Mouse (Mus musculus): ENCODE results near the gene Gm19684. TPM values are rescaled to one million over a fixed set of nuclear protein-coding genes. Genes with fewer than 3 reads are reported as not detected.
"Not testable (repeated sequence)": the region's sequence is repeated elsewhere in the genome, so short reads cannot be mapped to it uniquely, and the experiment has no call there.

The Gm19684 gene
- polyA plus RNA-seq, 1 experiment from 2014 or later: 0.29 TPM

- peak overlapping the region; percentile 42; the same call in 1 of the 2 replicates for H3K4me2 ChIP-seq (ENCODE audit: low read depth, low read length)
- WGBS: 56% methylated on average over 11 of the region's 13 CpGs
- H3K27ac ChIP-seq (ENCODE audit: low read length); H3K4me1 ChIP-seq (ENCODE audit: control insufficient read depth, insufficient read depth, low read length); H3K9ac ChIP-seq (ENCODE audit: low read depth, low read length); ATAC-seq; H3K27me3 ChIP-seq (replicated peaks; ENCODE audit: control insufficient read depth, insufficient read depth, low read length); H3K4me3 ChIP-seq (ENCODE audit: low read length); H3K9me3 ChIP-seq (ENCODE audit: control insufficient read depth, low read length); H3K36me3 ChIP-seq (ENCODE audit: control insufficient read depth, insufficient read depth, low read length): not testable (repeated sequence)
Measured at GRCm38 (mm10) chr17:36128525-36128924, 7.0 kb downstream of the Gm19684 start.

GRCm38 (mm10) chr17:36128968-36129817, 7.7 kb downstream of the Gm19684 start, which contains the start of gene Gm7030:
Gm7030 (minus strand) TSS chr17:36129425.
- H3K9me3 ChIP-seq (ENCODE audit: control insufficient read depth, low read length); H3K27me3 ChIP-seq (replicated peaks; ENCODE audit: control insufficient read depth, insufficient read depth, low read length); H3K36me3 ChIP-seq (ENCODE audit: control insufficient read depth, insufficient read depth, low read length); H3K4me1 ChIP-seq (ENCODE audit: control insufficient read depth, insufficient read depth, low read length): not testable (repeated sequence)
- peak within 1 kb of the TSS; percentile 54 for H3K27ac ChIP-seq (ENCODE audit: low read length)
- peak within 1 kb of the TSS; percentile 48; the same call in 1 of the 2 replicates for H3K9ac ChIP-seq (ENCODE audit: low read depth, low read length)
- WGBS: 24% methylated on average over 25 of the region's 28 CpGs
- ATAC-seq: peak; percentile 99
- peak within 1 kb of the TSS; percentile 35 for H3K4me3 ChIP-seq (ENCODE audit: low read length)
- peak within 1 kb of the TSS; percentile 42 for H3K4me2 ChIP-seq (ENCODE audit: low read depth, low read length)

- 77% methylated on average over 5 of the region's 5 CpGs for WGBS
- Histone ChIP-seq H3K4me3 (ENCODE audit: low read length) (no peak overlapping the region), H3K27me3 (replicated peaks; ENCODE audit: control insufficient read depth, insufficient read depth, low read length) (no peaks in the 10 kb centered on the region), H3K4me1 (ENCODE audit: control insufficient read depth, insufficient read depth, low read length) (no peaks in the 10 kb centered on the region), H3K4me2 (ENCODE audit: low read depth, low read length) (no peak overlapping the region), H3K9ac (ENCODE audit: low read depth, low read length) (no peak overlapping the region), H3K36me3 (ENCODE audit: control insufficient read depth, insufficient read depth, low read length) (no peaks in the 10 kb centered on the region), H3K27ac (ENCODE audit: low read length) (no peak overlapping the region), H3K9me3 (ENCODE audit: control insufficient read depth, low read length) (no peaks in the 10 kb centered on the region)
- ATAC-seq: no peak
Measured at GRCm38 (mm10) chr17:36131516-36132265, 10.2 kb downstream of the Gm19684 start.

GRCm38 (mm10) chr17:36135421-36136231, 14.1 kb downstream of the Gm19684 start:
- H3K9ac ChIP-seq (ENCODE audit: low read depth, low read length); H3K27ac ChIP-seq (ENCODE audit: low read length); H3K27me3 ChIP-seq (replicated peaks; ENCODE audit: control insufficient read depth, insufficient read depth, low read length); H3K36me3 ChIP-seq (ENCODE audit: control insufficient read depth, insufficient read depth, low read length); H3K4me1 ChIP-seq (ENCODE audit: control insufficient read depth, insufficient read depth, low read length); H3K4me2 ChIP-seq (ENCODE audit: low read depth, low read length); H3K4me3 ChIP-seq (ENCODE audit: low read length); H3K9me3 ChIP-seq (ENCODE audit: control insufficient read depth, low read length): not testable (repeated sequence)
- ATAC-seq: peak; percentile 57

- not testable (repeated sequence) for H3K36me3 ChIP-seq (ENCODE audit: control insufficient read depth, insufficient read depth, low read length); H3K9me3 ChIP-seq (ENCODE audit: control insufficient read depth, low read length); H3K4me2 ChIP-seq (ENCODE audit: low read depth, low read length); H3K4me3 ChIP-seq (ENCODE audit: low read length); H3K27ac ChIP-seq (ENCODE audit: low read length); H3K9ac ChIP-seq (ENCODE audit: low read depth, low read length); H3K27me3 ChIP-seq (replicated peaks; ENCODE audit: control insufficient read depth, insufficient read depth, low read length); H3K4me1 ChIP-seq (ENCODE audit: control insufficient read depth, insufficient read depth, low read length)
- ATAC-seq: peak; percentile 80
- WGBS: 65% methylated on average over 1 of the region's 1 CpGs
Measured at GRCm38 (mm10) chr17:36136299-36136848, 14.9 kb downstream of the Gm19684 start.

GRCm38 (mm10) chr17:36145111-36145860, 23.8 kb downstream of the Gm19684 start:
- Histone ChIP-seq H3K4me3 (ENCODE audit: low read length) (peak overlapping the region; percentile 53), H3K36me3 (ENCODE audit: control insufficient read depth, insufficient read depth, low read length) (no peaks in the 10 kb centered on the region), H3K27me3 (replicated peaks; ENCODE audit: control insufficient read depth, insufficient read depth, low read length) (peaks cover 22% of the 10 kb centered on the region), H3K27ac (ENCODE audit: low read length) (no peak overlapping the region), H3K9ac (ENCODE audit: low read depth, low read length) (peak overlapping the region; percentile 53; the same call in 1 of the 2 replicates), H3K4me1 (ENCODE audit: control insufficient read depth, insufficient read depth, low read length) (peaks cover 7% of the 10 kb centered on the region), H3K4me2 (ENCODE audit: low read depth, low read length) (peak overlapping the region; percentile 90), H3K9me3 (ENCODE audit: control insufficient read depth, low read length) (no peaks in the 10 kb centered on the region)
- peak; percentile 51 for ATAC-seq
- 2% methylated on average over 75 of the region's 78 CpGs for WGBS

GRCm38 (mm10) chr17:36145861-36146156, 24.3 kb downstream of the Gm19684 start:
- H3K27ac ChIP-seq (ENCODE audit: low read length); H3K36me3 ChIP-seq (ENCODE audit: control insufficient read depth, insufficient read depth, low read length); H3K4me1 ChIP-seq (ENCODE audit: control insufficient read depth, insufficient read depth, low read length); H3K9me3 ChIP-seq (ENCODE audit: control insufficient read depth, low read length): not testable (repeated sequence)
- peak overlapping the region; percentile 53; the same call in 1 of the 2 replicates for H3K9ac ChIP-seq (ENCODE audit: low read depth, low read length)
- H3K4me3 ChIP-seq (ENCODE audit: low read length): peak overlapping the region; percentile 53
- 0% methylated on average over 11 of the region's 13 CpGs for WGBS
- peaks cover 22% of the 10 kb centered on the region for H3K27me3 ChIP-seq (replicated peaks; ENCODE audit: control insufficient read depth, insufficient read depth, low read length)
- H3K4me2 ChIP-seq (ENCODE audit: low read depth, low read length): peak overlapping the region; percentile 90
- ATAC-seq: peak; percentile 82

- not testable (repeated sequence) for H3K4me2 ChIP-seq (ENCODE audit: low read depth, low read length); H3K36me3 ChIP-seq (ENCODE audit: control insufficient read depth, insufficient read depth, low read length); H3K9me3 ChIP-seq (ENCODE audit: control insufficient read depth, low read length); H3K9ac ChIP-seq (ENCODE audit: low read depth, low read length); H3K4me1 ChIP-seq (ENCODE audit: control insufficient read depth, insufficient read depth, low read length); H3K4me3 ChIP-seq (ENCODE audit: low read length); H3K27ac ChIP-seq (ENCODE audit: low read length); ATAC-seq
- WGBS: 90% methylated on average over 1 of the region's 1 CpGs
- peaks cover 22% of the 10 kb centered on the region for H3K27me3 ChIP-seq (replicated peaks; ENCODE audit: control insufficient read depth, insufficient read depth, low read length)
Measured at GRCm38 (mm10) chr17:36146937-36147336, 25.5 kb downstream of the Gm19684 start.

All from intestine, embryonic 16.5 days (tissue).